Mouse (Mus musculus): Measurements from ENCODE around the gene Senp2.

Gene Senp2

GRCm38 (mm10) chr16:22095751-22096150 is 86.5 kb downstream of the Senp2 start:
- DNase-seq (ENCODE audit: low read depth, low spot score): peak; percentile 39

- DNase-seq (ENCODE audit: low read depth, low spot score): peak; percentile 52
Observed at GRCm38 (mm10) chr16:22097659-22098058, 88.4 kb downstream of the Senp2 start.

Data from 3T3-L1 (cell line).